Mouse (Mus musculus) spleen, adult 12 weeks (tissue): ENCODE results near the gene Elk4.

ENCODE experiments used
- DNase-seq: peaks from one replicate; pipeline ENCODE4 v3.0.0; 2022; ENCODE audit warnings: low spot score

The Elk4 gene

DNA sequence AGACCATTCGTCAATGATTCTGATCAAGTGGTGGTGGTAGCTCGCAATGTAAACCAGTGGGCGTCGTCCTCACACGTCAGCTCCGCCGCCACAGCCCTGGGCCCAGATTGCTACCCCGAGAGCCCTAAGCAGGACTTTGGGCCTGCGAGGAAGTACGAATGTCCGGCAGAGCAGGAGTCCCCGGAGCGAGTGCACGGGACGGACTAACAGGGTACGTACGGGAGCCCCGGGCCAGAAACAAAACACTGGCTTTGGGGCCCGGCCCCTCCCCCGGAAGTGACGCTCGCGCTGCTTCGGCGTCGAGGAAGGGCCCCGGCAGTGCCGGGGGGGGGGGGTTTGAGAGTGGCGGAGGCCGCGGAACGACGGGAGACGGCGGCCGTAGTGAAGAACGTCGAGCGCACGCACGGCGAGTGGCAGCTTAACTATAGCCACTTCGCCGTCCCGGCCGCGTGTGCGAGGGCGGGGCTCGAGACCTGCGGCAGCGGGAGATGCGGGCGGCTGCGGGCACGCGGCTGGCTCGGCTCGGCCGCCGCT is at the start of gene Elk4:
Elk4 (plus strand) TSS at position 326 of the 534 bp plus-strand sequence.
- peak; percentile 81 for DNase-seq

DNA sequence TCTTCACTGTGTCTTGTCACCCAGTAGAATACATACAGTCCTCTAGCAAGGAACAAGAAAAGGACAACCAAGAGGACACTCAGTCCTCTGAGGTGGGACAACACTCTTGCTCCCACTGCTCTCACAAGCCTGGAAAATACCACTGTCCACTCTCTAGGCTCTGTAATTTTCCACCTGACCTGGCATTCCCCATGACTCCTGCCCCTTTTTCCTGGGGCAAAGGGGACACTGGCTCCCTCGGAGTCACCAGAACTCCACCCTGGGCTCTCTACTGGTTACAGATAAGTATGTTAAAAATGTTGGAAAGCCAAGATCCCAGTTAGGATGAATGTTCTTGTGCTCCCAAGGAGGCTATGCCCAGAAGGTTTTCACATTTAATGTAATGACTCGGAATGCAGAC is 46.4 kb upstream of the Elk4 start:
- no peak for DNase-seq

- no peak for DNase-seq
Observed at GRCm38 (mm10) chr1:131962606-131963084, 44.8 kb upstream of the Elk4 start, which contains the start of gene Slc45a3. Slc45a3 (plus strand) TSS chr1:131962967.

DNA sequence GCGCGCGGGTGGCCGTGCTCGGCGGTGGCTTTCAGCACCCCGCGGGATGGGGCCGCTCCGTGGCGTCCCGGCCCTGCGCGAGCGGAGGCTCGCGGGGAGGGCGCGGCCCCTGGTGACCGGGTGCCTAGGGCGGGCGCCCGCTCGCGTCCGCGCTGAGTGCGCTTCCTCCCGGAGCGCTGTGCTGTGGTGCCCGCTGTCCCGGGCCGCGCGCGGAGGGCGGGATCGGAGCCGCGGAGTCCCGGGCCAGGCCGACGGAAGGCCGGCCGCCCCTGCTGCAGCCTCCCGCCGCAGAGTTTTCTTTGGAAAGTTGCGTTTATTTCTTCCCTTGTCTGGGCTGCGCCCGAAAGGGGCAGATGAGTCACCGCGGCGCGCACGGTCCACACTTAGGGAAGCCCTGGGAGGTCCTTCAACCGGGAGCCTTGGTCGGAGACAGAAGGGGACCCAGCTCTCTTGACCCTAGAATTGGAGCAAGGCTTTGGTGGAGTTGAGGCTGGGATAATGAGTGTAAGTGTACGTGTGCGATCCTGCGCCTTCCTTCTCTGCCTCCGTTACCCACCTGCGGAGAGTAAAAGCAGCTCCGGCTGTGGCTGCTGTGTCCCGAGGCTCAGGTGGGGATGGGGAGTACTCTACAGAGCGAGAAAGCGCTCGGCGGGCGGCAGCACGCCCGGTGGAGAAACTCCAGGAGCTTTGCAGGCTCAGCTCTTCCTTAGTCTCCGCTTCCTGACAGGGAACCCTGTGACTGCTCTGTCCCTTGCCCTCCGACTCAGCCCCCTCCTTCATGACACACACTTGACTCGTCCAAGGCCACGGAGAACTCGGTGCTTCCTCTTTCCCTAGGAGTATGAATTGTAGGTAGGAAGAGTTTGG is 44.1 kb upstream of the Elk4 start:
- DNase-seq = no peak

- no peak for DNase-seq
Observed at GRCm38 (mm10) chr1:131964100-131964499, 43.3 kb upstream of the Elk4 start.

DNA sequence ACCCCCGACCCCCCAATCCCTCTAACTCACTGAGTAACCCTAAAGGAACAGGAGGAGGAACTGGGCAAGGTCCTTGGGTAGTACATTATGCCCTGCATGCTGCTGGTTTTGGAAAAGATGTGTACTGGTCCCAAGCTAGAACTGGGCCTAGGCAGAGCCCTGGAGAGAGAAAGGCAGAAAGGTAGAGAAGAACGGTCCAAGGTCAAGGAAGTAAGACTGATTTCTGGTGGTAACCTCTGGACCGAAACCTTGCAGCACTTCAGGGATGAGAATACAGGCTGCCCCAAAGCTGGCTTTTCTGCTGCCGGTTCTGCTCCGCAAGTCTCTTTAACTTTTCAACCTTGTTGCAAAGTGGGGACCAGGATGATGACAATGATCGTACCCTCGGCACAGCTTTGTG is 42.8 kb upstream of the Elk4 start:
- DNase-seq = no peak

DNA sequence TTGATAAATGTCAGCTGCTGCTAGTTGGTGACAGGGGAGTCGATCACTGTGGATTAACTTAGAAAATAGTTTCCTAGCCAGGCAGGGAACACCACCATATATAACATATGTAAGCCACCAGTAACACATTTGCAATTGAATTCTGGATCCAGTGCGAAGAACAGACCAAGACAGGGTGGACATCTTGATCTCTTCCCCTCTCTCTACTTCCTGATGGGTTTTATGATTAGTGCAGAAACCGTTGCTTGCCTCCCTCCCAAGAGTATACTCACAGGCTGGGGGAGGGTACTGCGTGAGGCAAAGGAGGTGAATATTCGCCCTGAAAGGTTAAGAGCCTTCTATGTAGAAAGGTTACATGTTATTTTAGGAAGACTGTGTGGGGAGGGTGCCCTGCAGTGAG is 41.6 kb upstream of the Elk4 start:
- DNase-seq = no peak

DNA sequence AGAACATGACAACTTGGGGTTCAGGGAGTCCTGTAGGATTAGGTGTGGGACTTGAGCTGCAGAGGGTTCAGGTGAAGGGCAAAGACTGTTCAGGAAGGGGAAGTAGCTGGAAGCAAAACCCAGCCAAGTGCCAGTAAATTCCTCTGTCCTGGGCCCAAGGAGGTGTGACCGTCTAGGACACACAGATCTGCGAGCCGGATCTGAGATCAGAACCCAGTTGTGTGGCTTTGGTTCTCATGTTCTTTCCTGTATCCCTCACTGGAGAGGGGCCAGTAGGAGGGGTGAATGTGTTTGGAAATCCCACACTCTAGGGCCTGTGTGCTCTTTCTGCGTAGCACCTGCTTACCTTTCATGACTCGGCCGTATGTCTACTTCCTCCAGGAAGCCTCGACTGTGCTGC is 40.1 kb upstream of the Elk4 start:
- DNase-seq = no peak

GRCm38 (mm10) chr1:131968556-131968955 is 38.9 kb upstream of the Elk4 start:
- no peak for DNase-seq

DNA sequence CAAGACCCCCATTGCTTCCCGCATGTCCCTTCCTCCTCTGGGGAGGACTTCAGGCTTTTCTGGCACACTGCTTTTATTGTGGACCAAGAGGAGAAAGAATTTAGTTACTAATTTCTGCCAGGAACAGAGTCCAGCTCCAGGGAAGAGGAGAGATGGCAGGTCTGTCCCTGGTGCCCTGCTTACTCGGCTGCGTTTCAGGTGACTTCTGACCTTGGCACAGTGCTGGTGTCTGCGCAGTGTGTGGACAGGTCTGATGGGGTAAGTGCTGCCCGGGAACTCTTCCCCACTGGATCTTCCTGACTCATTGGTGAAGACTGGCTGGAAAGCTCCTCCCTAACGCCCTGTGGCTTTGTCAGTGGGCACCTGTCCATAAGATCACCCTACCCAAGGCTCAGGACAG is 38.4 kb upstream of the Elk4 start:
- no peak for DNase-seq

GRCm38 (mm10) chr1:131969825-131970224 is 37.6 kb upstream of the Elk4 start:
- DNase-seq = no peak

DNA sequence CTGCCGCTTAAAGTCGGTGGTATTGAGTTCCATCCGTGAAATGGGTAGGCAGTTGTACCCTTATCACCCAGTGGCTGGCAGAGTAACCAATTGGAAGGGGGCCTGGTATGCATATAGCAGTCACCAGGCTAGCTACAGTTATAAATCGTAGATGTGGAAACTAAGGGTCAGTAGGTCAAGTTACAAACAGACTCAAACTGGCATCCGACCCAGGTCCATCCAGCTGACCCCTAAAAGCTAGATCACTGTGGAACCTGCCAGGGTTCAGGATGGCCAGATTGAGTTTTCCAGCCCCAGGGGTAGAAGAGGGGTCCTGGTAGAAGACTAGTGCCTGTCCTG is 37.1 kb upstream of the Elk4 start:
- DNase-seq = no peak

DNA sequence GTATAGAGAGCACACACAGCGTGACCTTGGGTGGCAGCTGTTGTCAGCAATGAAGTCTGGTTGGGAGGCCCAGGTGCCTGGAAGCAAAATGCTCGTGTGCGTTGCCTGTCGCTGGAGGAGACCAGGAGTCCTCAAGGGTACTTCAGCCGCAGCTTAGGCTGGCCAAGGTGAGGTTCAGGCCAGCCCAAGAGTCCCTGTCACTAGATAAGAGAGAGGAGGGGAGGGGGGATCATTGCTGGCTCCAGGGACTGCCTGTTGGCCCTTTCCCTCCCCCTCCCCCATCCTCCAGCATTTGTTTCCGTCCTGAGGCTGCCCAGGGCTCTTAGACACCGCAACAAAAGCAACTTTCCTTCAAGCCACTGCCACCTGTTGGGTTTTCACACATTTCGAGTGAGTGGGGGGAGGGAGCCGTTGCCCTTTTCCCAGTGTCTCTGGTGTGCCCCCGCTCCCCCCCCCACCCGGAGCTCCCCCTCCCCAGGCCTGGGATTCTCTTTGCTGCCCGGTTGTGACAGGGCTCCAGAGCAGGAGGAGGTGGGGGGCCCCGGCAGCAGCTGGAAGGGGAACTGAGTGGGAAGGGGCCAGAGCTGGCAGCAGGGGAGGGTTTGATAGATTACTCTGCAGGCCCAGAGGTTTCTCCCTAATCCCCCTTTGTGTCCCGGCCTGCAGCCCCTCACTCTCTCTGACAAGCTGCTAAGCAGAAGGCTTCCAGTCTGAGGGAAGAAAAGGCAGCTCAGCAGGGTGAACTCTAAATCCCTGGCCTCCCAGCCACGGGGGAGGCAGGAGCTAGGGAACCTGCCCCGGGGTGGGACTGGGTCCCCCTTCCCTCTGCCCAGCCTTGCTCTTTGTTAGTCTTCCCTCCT is 36.5 kb upstream of the Elk4 start:
- no peak for DNase-seq

DNA sequence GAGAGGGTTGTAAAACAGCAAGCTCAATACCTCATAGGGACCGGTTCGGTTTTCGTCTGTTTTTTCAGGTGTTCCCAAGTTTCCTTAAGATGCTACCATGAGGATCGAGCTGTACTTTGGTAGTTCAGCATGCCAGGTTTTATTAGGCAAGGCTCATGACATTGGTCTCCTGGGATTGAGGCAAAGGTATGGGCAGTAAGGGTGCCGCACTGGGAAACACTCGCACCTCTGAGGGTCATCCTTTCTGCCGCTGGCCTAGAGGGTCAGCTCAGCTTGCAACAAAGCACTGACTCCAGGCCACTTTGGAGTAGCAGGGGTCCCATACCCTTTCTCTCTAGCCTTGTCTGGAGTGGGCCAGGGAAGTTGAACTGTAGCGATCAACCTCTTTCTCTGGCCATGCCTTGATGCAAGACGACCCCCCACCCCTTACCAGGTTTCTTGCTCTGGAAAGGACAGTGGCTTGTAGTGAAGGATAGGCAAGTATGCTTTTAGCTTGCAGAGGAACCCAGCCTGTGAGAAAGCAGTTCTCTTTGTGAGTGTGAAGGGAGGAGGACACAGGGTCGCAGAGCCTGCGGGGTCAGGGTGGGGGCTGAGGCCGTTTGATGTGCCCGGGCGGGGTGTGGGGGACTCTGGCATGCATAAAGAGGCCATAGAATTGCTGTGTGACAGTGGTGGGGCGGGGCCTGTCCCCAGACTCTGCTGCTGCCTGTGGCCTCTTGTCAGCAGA is 35.5 kb upstream of the Elk4 start:
- DNase-seq = no peak

DNA sequence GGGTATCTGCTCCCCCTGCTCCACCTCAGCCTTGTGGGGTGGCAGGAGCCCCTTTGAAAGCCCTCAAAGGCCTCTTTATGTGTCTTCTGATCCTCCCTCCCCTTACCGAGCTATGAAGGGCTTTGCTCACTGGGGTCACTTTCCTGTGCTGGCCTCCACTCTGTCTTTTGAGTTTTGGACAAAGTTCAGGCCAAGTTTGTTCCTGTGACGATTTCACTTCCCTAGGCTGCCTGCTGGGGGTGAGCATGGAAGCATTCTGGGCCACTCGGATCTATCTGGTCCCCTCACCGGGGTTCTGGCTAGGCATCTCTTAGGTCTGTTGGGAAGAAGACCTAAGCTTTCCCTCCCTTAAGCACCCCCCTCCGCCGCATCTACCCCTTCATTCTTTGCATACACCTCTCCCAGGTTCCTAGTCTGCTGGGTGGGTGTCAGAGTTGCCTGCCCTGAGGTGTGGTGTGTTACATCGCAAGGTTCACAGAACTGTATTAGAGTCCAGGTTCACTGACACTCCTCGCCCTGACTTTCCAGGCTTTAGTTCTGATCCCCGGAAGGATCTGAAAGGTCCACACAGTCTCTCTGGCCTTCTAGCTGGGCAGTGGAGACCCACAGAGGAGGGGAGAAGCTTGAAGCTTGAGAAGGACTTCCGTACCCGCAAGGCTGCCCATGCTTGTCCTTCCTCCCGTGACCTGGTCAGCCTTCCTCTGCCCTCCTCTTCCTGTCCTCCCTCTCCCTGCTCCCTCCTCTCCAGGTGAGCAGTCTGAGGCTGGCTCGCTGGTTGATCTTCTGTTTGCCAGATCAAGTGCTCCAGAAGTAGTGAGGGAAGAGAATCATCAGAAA is 34.7 kb upstream of the Elk4 start:
- DNase-seq = no peak

- no peak for DNase-seq
Observed at GRCm38 (mm10) chr1:131973991-131974390, 33.4 kb upstream of the Elk4 start.

DNA sequence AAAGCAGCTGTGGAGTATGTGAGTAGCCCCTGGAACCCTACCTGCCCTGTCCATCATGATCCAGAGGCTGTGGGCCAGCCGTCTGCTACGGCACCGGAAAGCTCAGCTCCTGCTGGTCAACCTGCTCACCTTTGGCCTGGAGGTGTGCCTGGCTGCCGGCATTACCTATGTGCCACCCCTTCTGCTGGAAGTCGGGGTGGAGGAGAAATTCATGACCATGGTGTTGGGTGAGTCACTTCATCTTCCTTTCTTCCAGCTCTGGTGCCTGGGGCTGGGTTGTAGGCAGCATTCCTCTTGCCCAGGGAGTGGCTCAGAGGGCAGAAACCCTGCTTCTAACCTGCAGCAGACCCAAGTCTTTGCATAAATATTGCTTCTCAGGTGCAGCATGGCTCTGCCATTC is 30.5 kb upstream of the Elk4 start:
- no peak for DNase-seq

DNA sequence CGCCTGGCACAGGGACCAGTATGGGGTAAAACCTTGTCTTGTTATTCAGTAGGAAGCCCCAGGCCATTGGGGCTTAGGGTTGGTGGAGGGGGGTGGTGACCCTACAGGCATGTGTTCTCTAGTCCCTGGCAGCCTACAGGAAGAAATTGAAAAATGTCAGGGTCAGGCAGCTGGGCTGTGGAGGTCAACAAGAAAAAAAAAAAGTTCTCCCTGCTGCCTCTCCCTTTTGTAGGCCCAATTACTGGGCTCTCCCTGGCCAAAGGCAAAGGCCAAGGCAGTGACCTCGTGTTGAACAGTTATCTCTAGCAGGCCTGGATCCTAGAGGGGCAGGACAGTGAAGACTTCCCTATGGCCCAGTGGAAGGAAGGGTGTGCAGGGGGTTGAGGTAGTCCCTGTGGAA is 26.9 kb upstream of the Elk4 start:
- DNase-seq = no peak

DNA sequence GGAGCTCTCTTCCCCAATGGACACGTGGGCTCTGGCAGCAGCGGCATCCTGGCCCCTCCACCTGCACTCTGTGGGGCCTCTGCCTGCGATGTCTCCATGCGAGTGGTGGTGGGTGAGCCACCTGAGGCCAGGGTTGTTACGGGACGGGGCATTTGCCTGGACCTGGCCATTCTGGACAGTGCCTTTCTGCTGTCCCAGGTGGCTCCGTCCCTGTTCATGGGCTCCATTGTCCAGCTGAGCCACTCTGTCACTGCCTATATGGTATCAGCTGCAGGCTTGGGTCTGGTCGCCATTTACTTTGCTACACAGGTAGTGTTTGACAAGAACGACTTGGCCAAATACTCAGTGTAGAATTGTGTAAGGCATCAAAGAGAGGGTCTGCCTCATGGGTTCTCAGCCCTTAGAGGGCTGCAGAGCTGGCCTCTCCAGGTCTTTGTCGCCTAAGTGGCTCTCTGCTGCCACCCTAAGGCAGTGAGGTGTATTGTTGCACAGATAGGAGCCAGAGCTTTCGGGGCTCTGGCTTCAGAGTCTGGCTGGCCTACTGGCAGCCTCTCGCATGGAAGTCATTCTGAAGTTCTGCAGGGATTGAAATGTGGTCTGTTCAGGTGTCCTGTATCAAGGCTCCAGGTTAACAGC is 25.9 kb upstream of the Elk4 start:
- DNase-seq = peak; percentile 56

DNA sequence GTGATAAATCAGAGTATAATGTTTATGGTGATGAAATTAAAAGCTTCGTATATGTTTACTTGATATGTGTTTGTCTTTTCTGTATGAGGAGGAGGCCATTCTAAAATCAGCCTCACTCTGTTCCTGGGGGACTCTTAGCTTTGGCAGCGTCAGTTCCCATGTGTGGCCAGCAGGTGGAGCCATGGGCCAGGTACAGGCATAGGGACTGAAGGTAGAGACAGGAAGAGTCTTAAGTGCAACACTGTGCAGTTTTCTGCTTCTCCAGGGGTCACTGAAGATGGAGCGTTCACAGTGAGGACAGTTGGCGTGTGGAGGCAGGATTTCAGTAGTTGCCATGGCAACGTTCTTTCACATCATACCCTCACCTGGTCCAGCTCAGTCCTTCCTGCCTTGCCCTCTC is 24.5 kb upstream of the Elk4 start:
- peak; percentile 65 for DNase-seq

- no peak for DNase-seq
Observed at GRCm38 (mm10) chr1:131983806-131984205, 23.6 kb upstream of the Elk4 start.
